Mouse (Mus musculus) hindbrain, embryonic 16.5 days (tissue): ENCODE results near the gene Ly6g6c. TPM values are rescaled to one million over a fixed set of nuclear protein-coding genes. Genes with fewer than 3 reads are reported as not detected.

ENCODE experiments used
- ATAC-seq: fragments of 200-750 bp; cut with Nextera tagmentation; 2 replicates; pipeline ENCODE4 v1.8.0; 2017; ENCODE audit warnings: moderate TSS enrichment, moderate library complexity
- H3K27ac ChIP-seq: fragments of 300-500 bp; sonication (generic); 2 replicates; pipeline ENCODE4 v1.5.1; 2014; ENCODE audit warnings: low read depth, mild to moderate bottlenecking, control low read depth, low read length, moderate library complexity
- H3K27me3 ChIP-seq: fragments of 300-500 bp; sonication (generic); replicated peaks from 2 replicates; pipeline ENCODE4 v1.6.1; 2014; ENCODE audit warnings: low read length; ENCODE audit not compliant: control insufficient read depth, insufficient read depth
- H3K36me3 ChIP-seq: fragments of 300-500 bp; sonication (generic); 2 replicates; pipeline ENCODE4 v1.6.1; 2014; ENCODE audit warnings: mild to moderate bottlenecking, low read length, moderate library complexity, mixed read lengths; ENCODE audit not compliant: control insufficient read depth, insufficient read depth
- H3K4me1 ChIP-seq: fragments of 300-500 bp; sonication (generic); 2 replicates; pipeline ENCODE4 v1.6.1; 2014; ENCODE audit warnings: low read depth, low read length; ENCODE audit not compliant: control insufficient read depth, insufficient read depth
- H3K4me2 ChIP-seq: fragments of 300-500 bp; sonication (generic); 2 replicates; pipeline ENCODE4 v1.6.1; 2014; ENCODE audit warnings: mild to moderate bottlenecking, low read length, control low read depth, moderate library complexity
- H3K4me3 ChIP-seq: fragments of 300-500 bp; sonication (generic); 2 replicates; pipeline ENCODE4 v1.5.1; 2014; ENCODE audit warnings: mild to moderate bottlenecking, low read length, control low read depth, moderate library complexity
- H3K9ac ChIP-seq: fragments of 300-500 bp; sonication (generic); 2 replicates; pipeline ENCODE4 v1.6.1; 2014; ENCODE audit warnings: low read depth, mild to moderate bottlenecking, control low read depth, low read length, moderate library complexity
- H3K9me3 ChIP-seq: fragments of 300-500 bp; sonication (generic); 2 replicates; pipeline ENCODE4 v1.6.1; 2014; ENCODE audit warnings: mild to moderate bottlenecking, low read length, moderate library complexity; ENCODE audit not compliant: control insufficient read depth
- WGBS: fragments of 180-500 bp; shearing (Covaris S2); extraction: QIAGEN DNeasy Blood & Tissue Kit; methylation state at CpG from one replicate; pipeline ENCODE4 v1.1.7; 2014; 5-methylcytosine and 5-hydroxymethylcytosine counted together
- polyA plus RNA-seq: library from polyadenylated mRNA; unstranded; fragments of >200 nt; fragmentation: Nextera tagmentation; extraction: Ambion mirVana; gene quantifications from 2 replicates; pipeline ENCODE4 v1.2.1, GENCODE M21; 2015

Gene Ly6g6c
- polyA plus RNA-seq, 1 experiment from 2014 or later = not detected

DNA sequence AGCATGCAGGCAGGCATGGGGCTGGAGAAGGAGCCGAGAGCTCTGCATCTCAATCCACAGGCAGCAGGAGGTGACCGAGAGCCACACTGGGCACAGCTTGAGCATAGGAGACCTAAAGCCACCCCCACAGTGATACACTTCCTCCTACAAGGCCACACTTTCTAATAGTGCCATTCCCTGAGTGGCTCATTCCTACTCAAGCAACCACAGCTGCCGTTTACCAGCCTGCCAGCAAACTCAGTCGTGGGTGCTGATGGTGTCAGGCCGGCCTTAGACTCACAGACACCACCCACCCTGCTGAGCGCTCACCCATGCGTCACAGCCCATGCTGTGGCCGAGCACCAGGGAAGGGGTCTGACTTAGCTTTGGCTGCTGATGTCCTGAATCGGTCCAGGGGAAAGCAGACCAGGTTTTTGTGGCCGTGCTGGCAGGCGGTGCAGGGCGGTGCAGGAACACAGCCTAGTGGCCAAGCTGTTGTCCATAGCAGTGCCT lies 32.0 kb downstream of the Ly6g6c start:
- peaks cover 55% of the 10 kb centered on the region for H3K36me3 ChIP-seq
- no peak overlapping the region for H3K4me3 ChIP-seq
- no peaks in the 10 kb centered on the region for H3K9me3 ChIP-seq
- H3K27me3 ChIP-seq = no peaks in the 10 kb centered on the region
- no peak for ATAC-seq
- no peak overlapping the region for H3K9ac ChIP-seq
- 76% methylated on average over 12 of the region's 12 CpGs for WGBS
- no peak overlapping the region for H3K4me2 ChIP-seq
- no peak overlapping the region for H3K27ac ChIP-seq
- H3K4me1 ChIP-seq = no peaks in the 10 kb centered on the region

DNA sequence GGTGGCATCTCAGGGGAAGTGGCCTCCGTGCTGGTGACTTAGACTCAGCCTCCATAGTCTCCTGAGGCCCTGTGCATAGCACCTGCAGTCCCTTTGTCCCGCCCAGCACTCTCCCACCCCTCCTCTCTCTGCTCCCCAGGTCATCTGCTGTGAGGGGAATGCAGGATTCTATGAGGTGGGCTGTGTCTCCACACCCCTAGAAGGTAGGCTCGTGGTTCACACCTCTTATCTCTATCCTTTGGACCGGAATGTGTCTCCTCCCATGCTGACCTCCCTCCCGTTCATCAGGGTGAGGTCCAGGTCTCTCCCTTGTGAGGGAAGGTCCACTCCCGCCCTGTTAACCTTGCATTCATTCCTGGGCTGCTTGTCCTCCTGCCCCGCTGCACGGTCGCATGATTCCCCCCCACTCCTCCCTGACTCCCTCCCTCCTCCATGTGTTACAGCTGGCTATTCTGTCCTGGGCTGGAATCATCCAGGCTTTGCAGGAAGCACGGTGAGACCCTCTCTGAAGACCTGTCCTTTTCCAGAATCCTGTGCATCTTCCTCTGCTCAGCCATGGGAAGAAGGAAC lies 35.1 kb downstream of the Ly6g6c start:
- H3K4me3 ChIP-seq = no peak overlapping the region
- H3K27ac ChIP-seq = no peak overlapping the region
- no peaks in the 10 kb centered on the region for H3K27me3 ChIP-seq
- H3K4me2 ChIP-seq = no peak overlapping the region
- H3K36me3 ChIP-seq = peaks cover 50% of the 10 kb centered on the region
- 74% methylated on average over 10 of the region's 10 CpGs for WGBS
- no peak overlapping the region for H3K9ac ChIP-seq
- H3K4me1 ChIP-seq = no peaks in the 10 kb centered on the region
- H3K9me3 ChIP-seq = no peaks in the 10 kb centered on the region
- 0 out of 2 replicates have a peak, but pooled peaks have one; percentile 18 for ATAC-seq

DNA sequence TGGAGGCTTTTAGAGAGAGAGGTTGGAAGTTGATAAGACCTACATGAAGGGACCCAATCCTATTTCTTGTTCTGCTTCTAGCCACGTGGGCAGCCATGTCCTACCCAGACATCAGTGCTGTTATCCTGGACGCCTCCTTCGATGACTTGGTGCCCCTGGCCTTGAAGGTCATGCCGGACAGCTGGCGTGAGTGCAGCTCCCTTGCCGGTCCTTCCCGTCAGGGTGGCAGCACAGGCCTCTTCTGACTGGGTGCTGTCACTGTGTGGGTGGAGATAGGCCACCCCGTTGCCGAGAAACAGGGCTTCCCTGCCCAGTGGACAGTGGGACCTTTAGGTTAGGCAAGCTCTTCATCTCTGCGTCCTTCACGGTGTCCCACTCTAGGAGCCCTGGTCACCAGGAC lies 36.0 kb downstream of the Ly6g6c start:
- H3K36me3 ChIP-seq = peaks cover 50% of the 10 kb centered on the region
- peaks cover 2% of the 10 kb centered on the region for H3K4me1 ChIP-seq
- no peaks in the 10 kb centered on the region for H3K27me3 ChIP-seq
- H3K9me3 ChIP-seq = no peaks in the 10 kb centered on the region
- H3K4me3 ChIP-seq = no peak overlapping the region
- no peak overlapping the region for H3K27ac ChIP-seq
- no peak overlapping the region for H3K4me2 ChIP-seq
- ATAC-seq = no peak
- 88% methylated on average over 11 of the region's 11 CpGs for WGBS
- no peak overlapping the region for H3K9ac ChIP-seq

DNA sequence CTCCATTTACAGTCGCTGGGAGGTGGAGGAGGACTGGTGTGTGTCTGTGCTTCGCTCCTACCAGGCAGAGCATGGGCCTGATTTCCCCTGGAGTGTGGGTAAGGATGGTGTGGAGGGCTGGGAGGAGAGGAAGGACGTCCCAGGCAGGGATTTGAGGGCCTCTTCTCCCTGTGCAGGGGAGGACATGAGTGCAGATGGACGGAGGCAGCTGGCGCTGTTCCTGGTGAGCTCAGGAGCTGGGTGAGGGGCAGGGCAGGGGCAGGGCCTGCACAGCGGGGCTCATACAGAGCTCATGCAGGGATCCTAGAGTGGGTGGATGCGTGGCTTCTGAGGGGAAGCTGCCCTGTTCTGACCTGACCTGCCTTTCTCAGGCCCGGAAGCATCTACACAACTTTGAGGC lies 37.1 kb downstream of the Ly6g6c start:
- Histone ChIP-seq H3K4me3 (no peak overlapping the region), H3K36me3 (peaks cover 45% of the 10 kb centered on the region), H3K27me3 (no peaks in the 10 kb centered on the region), H3K4me1 (peaks cover 3% of the 10 kb centered on the region), H3K4me2 (no peak overlapping the region), H3K27ac (no peak overlapping the region), H3K9me3 (no peaks in the 10 kb centered on the region), H3K9ac (no peak overlapping the region)
- ATAC-seq = no peak
- 71% methylated on average over 8 of the region's 8 CpGs for WGBS

DNA sequence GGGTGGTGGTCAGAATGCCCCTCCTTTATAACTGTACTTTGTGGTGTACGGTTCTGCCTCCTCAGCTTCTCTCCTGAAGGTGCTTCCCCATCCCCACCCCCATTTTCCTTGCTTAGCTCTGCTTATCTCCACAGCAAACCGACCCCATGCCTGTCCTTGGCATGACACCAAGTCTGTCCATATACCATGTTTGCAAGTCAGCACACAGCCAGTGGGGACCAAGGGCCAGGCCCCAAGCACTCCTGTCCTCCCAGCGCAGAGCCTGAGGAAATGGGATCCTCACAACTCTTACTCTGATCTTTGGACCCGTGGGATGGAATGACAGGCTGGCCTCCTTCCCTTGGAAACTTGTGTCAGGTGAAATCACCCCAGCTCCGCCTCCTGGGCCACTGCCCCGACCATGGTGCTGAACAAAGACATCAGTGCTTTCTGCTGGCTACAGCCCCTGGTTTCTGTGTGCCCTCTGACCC lies 38.1 kb downstream of the Ly6g6c start:
- H3K36me3 ChIP-seq = peaks cover 44% of the 10 kb centered on the region

DNA sequence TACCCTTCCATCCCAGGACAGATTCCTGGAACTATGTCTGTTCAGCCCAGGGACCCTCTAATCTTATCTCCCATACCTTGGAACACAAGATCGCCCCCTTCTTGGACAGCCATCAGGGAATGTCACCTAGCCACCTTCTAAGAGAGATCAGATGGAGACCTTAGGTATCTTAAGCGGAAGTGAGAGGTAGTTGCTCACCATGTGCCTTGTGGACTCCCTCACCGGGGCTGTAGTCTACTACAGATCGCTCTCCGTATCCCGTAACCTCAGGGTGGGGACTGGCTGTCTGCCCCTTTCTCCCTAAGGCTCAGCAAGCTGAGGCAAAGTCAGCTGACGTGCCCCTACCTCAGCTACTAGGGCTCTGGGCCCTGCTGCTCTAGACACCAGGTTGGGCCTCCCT lies 38.9 kb downstream of the Ly6g6c start:
- ATAC-seq = no peak
- Histone ChIP-seq H3K9ac (no peak overlapping the region), H3K4me3 (no peak overlapping the region), H3K4me2 (no peak overlapping the region), H3K27ac (no peak overlapping the region), H3K27me3 (no peaks in the 10 kb centered on the region), H3K36me3 (peaks cover 38% of the 10 kb centered on the region), H3K9me3 (no peaks in the 10 kb centered on the region), H3K4me1 (peaks cover 3% of the 10 kb centered on the region)
- 93% methylated on average over 7 of the region's 7 CpGs for WGBS

More for the DNA sequence above, 38.1 kb downstream of the Ly6g6c start:
- Histone ChIP-seq H3K27me3 (no peaks in the 10 kb centered on the region), H3K4me2 (no peak overlapping the region), H3K27ac (no peak overlapping the region), H3K4me1 (peaks cover 3% of the 10 kb centered on the region), H3K4me3 (no peak overlapping the region), H3K9me3 (no peaks in the 10 kb centered on the region), H3K9ac (no peak overlapping the region)
- WGBS = 70% methylated on average over 6 of the region's 6 CpGs
- ATAC-seq = no peak

DNA sequence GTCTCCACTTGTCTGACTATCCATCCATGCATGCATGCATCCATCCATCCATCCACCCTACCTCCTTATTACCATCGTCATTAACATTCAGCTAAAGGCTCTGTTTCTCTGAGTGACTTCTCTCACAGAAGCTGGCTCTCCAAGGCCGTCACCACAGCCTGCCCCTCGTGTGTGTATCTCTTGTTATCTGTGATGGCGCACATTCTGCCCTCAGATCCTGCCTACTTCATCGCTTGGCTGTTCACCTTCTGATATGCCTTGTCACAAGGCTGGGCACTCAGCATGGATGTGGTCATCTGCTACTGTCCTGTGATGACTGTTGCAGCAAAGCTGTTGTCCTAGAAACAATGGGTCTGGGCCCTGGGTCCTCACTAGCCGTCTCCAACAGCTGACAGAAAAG lies 39.6 kb downstream of the Ly6g6c start:
- 77% methylated on average over 6 of the region's 6 CpGs for WGBS
- H3K9me3 ChIP-seq = no peaks in the 10 kb centered on the region
- H3K27ac ChIP-seq = no peak overlapping the region
- ATAC-seq = no peak
- peaks cover 3% of the 10 kb centered on the region for H3K4me1 ChIP-seq
- H3K4me3 ChIP-seq = no peak overlapping the region
- H3K9ac ChIP-seq = no peak overlapping the region
- peaks cover 37% of the 10 kb centered on the region for H3K36me3 ChIP-seq
- no peak overlapping the region for H3K4me2 ChIP-seq
- H3K27me3 ChIP-seq = no peaks in the 10 kb centered on the region

DNA sequence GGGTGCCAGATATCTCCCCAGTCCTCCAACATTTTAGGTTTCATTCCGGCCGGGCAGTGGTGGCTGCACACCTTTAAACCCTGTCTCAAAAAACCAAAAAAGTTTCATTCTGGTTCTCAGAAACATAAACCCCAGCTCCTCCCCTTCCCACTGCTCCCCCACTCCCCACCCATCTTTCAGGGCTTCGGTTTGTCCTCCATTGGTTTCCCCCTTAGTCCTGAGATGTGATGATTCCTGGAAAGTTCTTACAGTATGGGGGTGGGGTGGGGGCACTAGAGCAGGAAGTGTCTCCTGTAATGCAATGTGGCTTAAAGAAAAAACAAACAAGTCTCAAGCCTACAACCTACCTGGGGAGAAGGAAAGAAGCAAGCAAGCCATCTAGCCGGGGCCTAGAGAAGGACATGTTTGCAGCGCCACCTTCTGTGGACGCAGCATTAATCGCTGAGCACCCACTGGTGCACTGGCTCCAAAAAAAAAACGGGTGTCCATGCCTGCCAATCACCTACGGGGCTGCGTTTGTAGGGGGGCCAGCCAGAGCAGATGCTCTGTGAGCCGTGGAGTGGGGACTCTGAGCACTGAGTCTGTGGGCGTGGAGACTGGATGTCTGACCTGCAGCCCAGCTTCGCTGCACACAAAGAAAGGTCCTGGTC lies 40.7 kb downstream of the Ly6g6c start:
- Histone ChIP-seq H3K4me1 (peaks cover 3% of the 10 kb centered on the region), H3K27ac (0 out of 2 replicates have a peak overlapping the region, but pooled peaks have one; percentile 27), H3K27me3 (no peaks in the 10 kb centered on the region), H3K4me3 (0 out of 2 replicates have a peak overlapping the region, but pooled peaks have one; percentile 10), H3K36me3 (peaks cover 27% of the 10 kb centered on the region), H3K9ac (peak overlapping the region; percentile 57; the same call in 1 of the 2 replicates), H3K9me3 (no peaks in the 10 kb centered on the region), H3K4me2 (peak overlapping the region; percentile 44)
- 25% methylated on average over 13 of the region's 13 CpGs for WGBS
- ATAC-seq = 0 out of 2 replicates have a peak, but pooled peaks have one; percentile 18

DNA sequence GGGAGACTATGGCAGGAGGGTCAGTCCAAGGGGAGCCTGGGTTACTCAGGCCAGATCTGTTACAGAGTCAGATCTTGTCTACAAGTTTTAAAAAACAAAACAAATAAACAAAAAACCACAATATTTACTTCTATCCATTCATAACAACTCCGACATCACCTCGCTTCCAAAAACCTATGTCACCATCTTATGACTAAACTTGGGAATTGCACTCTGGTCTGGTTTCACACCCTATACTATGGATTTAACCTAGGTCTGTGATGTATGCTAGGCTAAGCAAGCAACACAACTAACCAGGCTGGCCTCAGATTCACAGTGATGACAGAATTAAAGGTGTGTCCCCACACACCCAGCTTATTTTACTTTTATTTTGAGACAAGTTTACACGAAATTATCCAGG lies 41.3 kb downstream of the Ly6g6c start:
- Histone ChIP-seq H3K27ac (no peak overlapping the region), H3K4me3 (no peak overlapping the region), H3K4me1 (peaks cover 3% of the 10 kb centered on the region), H3K9ac (no peak overlapping the region), H3K27me3 (no peaks in the 10 kb centered on the region), H3K4me2 (no peak overlapping the region), H3K9me3 (no peaks in the 10 kb centered on the region), H3K36me3 (peaks cover 21% of the 10 kb centered on the region)
- WGBS = 54% methylated on average over 3 of the region's 3 CpGs
- ATAC-seq = peak; percentile 57; the same call in 1 of the 2 replicates
